8 mouse cellular contexts compared by ENCODE assay signal in genomic region chrX:94121866-94122708, GRCm38 (mm10). TPM values are rescaled to one million over a fixed set of nuclear protein-coding genes. Genes with fewer than 3 reads are reported as not detected.
A peak's percentile ranks its signal among the peaks of the same experiment; 100 is the strongest.
DNase-seq lines count a peak whose midpoint lies in the region; ATAC-seq and TF ChIP-seq lines count a peak whose summit lies in the region.

No protein-coding gene starts in this region.

- peak; percentile 94 for DNase-seq in Muller cell, postnatal 12 days (ENCODE audit: inconsistent ontology term)
- peak; percentile 82 for DNase-seq in cerebellum, adult 9-10 months
- DNase-seq in hindbrain, embryonic 10.5 days (ENCODE audit: low spot score): peak; percentile 87
- peak; percentile 72 to 85 for DNase-seq in layer of hippocampus, postnatal 10 days (ENCODE audit: low spot score in 2 of 2)
- DNase-seq in lung, postnatal 0 days (ENCODE audit: low spot score): peak; percentile 93
- DNase-seq in ovary, postnatal 10 days (ENCODE audit: low spot score): peak; percentile 39
- peak; percentile 79 to 80 for DNase-seq in thymus, postnatal 10 days (ENCODE audit: low spot score in 2 of 2)

- no peaks in the 10 kb centered on the region for H3K36me3 ChIP-seq in hindbrain, embryonic 10.5 days
- no peaks in the 10 kb centered on the region for H3K36me3 ChIP-seq in lung, postnatal 0 days (ENCODE audit: insufficient read depth, low read length)

- ATAC-seq in frontal cortex, adult (ENCODE audit: low TSS enrichment): peak; percentile 92
- peak; percentile 88 for ATAC-seq in lung, postnatal 0 days

- H3K27ac ChIP-seq in hindbrain, embryonic 10.5 days: peak overlapping the region; percentile 99
- H3K27ac ChIP-seq in lung, postnatal 0 days (ENCODE audit: low read length): peak overlapping the region; percentile 99

- peak overlapping the region; percentile 59 for H3K4me2 ChIP-seq in lung, postnatal 0 days (replicated peaks; ENCODE audit: low read depth, low read length)

- TF ChIP-seq CTCF in lung, postnatal 0 days (IDR thresholded peaks at IDR 0.05): peak; percentile 62

- 20% methylated on average over 65 of the region's 65 CpGs for WGBS in hindbrain, embryonic 10.5 days
- WGBS in lung, postnatal 0 days: 18% methylated on average over 27 of the region's 65 CpGs

- H3K27me3 ChIP-seq in hindbrain, embryonic 10.5 days (ENCODE audit: insufficient read depth, poor library complexity, severe bottlenecking): peaks cover 88% of the 10 kb centered on the region
- no peaks in the 10 kb centered on the region for H3K27me3 ChIP-seq in lung, postnatal 0 days (replicated peaks; ENCODE audit: insufficient read depth, low read length)

- 0 out of 2 replicates have a peak, but pooled peaks cover 4% of the 10 kb centered on the region for H3K4me1 ChIP-seq in hindbrain, embryonic 10.5 days (replicated peaks)
- H3K4me1 ChIP-seq in lung, postnatal 0 days (ENCODE audit: insufficient read depth, low read depth, low read length): no peaks in the 10 kb centered on the region

- H3K4me3 ChIP-seq in hindbrain, embryonic 10.5 days: peak overlapping the region; percentile 67
- peak overlapping the region; percentile 61 for H3K4me3 ChIP-seq in lung, postnatal 0 days (ENCODE audit: low read depth, low read length)

- no peak for TF ChIP-seq EP300 in lung, postnatal 0 days (IDR thresholded peaks at IDR 0.05)

- peak overlapping the region; percentile 88 for H3K9ac ChIP-seq in lung, postnatal 0 days (replicated peaks; ENCODE audit: low read depth)

- H3K9me3 ChIP-seq in hindbrain, embryonic 10.5 days: peaks cover 4% of the 10 kb centered on the region; the same call in 1 of the 2 replicates
- no peaks in the 10 kb centered on the region for H3K9me3 ChIP-seq in lung, postnatal 0 days (ENCODE audit: low read length)

RNA-seq across cellular contexts. Expression of gene Zfx, which starts 1.4 kb away (rescaled TPM):
- 20.7 and 24.8 TPM in 2 replicates for polyA plus RNA-seq in hindbrain, embryonic 10.5 days (2016; fragmentation: Nextera tagmentation; extraction: Ambion mirVana)
- 10 to 100 TPM; 25.9 to 27.3 TPM for total RNA-seq in layer of hippocampus, postnatal 10 days (2021)
- polyA plus RNA-seq in lung, postnatal 0 days (2015; fragmentation: Nextera tagmentation; extraction: Ambion mirVana): 22.7 and 28.0 TPM in 2 replicates

Comparison
In these comparisons a context has a peak if more than half of its experiments do, and no peak if none do; other contexts are left out.
1. Peak in every context shown above with its lines: DNase-seq, ATAC-seq, H3K4me3 ChIP-seq and H3K27ac ChIP-seq.
2. DNase-seq: peak in every context shown above with its lines; median percentile 94 in Muller cell, postnatal 12 days; 93 in lung, postnatal 0 days; 87 in hindbrain, embryonic 10.5 days; 82 in cerebellum, adult 9-10 months; 80 in thymus, postnatal 10 days; 78 in layer of hippocampus, postnatal 10 days; 39 in ovary, postnatal 10 days.